Mouse (Mus musculus): ENCODE measurements around the gene Plekhm1. TPM values are rescaled to one million over a fixed set of nuclear protein-coding genes. Genes with fewer than 3 reads are reported as not detected.
A peak's percentile ranks its signal among the peaks of the same experiment; 100 is the strongest.
"Not testable (repeated sequence)": the region's sequence is repeated elsewhere in the genome, so short reads cannot be mapped to it uniquely, and the experiment has no call there.

The Plekhm1 gene
- total RNA-seq, 2 experiments from 2014 or later: 20.1 to 21.5 TPM

DNA sequence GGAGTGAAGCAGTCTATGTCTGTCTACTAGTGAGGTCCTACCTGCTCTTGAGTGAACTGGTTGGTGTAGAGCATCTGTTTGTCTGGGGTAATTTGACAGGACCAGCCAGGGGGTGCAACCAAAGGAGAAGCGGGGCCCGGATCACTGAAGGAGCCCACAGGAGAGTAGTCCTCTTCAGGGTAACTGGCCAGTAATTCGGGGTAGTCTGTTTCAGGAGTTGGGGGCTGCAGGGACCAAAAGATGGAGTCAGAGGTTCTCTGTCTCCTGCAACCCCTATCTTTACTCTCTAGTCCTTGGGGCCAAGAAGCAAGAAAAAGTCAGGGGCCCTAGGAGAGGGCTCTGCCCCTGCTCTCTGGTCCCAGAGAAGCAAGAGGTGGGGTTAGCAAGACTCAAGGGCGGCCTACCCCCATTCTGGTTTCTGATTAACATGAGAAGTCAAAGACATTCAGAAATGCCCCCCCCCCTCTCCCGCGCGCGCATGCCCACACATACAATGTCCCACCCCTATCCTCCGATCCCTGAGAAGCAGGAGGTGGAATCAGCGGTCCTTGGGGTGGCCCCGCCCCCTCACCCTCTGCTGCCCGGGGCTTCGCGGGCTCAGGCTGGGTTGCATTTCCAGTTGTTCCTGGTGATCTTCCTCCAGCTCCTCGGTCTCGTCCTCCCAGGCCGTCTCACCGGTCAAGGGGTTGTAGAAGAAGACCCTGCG, 72.9 kb downstream of the Plekhm1 start:
- DNase-seq: peak; percentile 52 to 74

- no peak for DNase-seq
Observed at GRCm38 (mm10) chr11:103338671-103339070, 73.8 kb downstream of the Plekhm1 start.

GRCm38 (mm10) chr11:103338119-103338518, 74.4 kb downstream of the Plekhm1 start:
- DNase-seq: no peak

- DNase-seq: no peak
Observed at GRCm38 (mm10) chr11:103337180-103337579, 75.3 kb downstream of the Plekhm1 start.

- DNase-seq: no peak
Observed at GRCm38 (mm10) chr11:103335561-103335960, 76.9 kb downstream of the Plekhm1 start.

- no peak for DNase-seq
Observed at GRCm38 (mm10) chr11:103334925-103335324, 77.6 kb downstream of the Plekhm1 start.

- peak; percentile 61 to 66 for DNase-seq
Observed at GRCm38 (mm10) chr11:103333719-103334398, 78.6 kb downstream of the Plekhm1 start.

DNA sequence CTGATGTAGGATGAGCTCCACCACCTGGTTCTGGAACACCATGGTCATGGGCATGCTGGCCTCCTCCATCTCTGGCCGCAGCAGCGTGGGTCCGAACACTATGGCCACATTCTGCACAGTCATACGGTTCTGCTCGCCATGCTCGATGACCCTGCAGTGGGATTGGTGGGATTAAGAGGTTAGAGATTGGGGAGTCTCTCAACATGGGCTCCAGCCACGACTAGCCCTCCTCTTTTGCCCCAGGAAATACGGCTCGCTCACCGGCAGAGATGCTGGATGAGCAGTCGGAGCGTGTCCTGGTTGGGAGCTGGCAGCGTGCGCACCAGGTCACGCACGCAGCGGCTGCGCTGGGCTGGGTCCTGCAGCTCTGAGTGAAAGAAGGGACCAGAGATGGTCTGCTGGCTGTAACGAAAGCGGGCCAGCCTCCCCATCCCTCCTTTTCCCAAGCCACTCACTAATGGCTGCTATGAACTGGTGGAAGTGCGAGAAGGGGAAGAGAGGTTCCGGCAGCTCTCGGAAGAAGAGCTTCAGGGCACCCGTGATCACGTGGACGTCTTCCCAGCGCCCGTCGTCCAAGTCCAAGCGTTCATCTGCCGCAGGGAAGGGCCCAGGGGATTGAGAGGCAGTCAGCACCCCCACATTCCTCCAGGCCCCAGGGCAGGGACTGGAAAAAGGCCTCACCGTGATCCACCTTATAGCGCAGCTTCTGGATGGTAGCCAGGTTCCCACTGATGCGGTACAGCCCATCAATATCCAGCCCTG, 79.4 kb downstream of the Plekhm1 start:
- DNase-seq: peak in 1 of 2 experiments; percentile 35

- DNase-seq: peak; percentile 82 to 90
Observed at GRCm38 (mm10) chr11:103332186-103332889, 80.1 kb downstream of the Plekhm1 start.

- no peak for DNase-seq
Observed at GRCm38 (mm10) chr11:103331502-103332185, 80.8 kb downstream of the Plekhm1 start.

DNA sequence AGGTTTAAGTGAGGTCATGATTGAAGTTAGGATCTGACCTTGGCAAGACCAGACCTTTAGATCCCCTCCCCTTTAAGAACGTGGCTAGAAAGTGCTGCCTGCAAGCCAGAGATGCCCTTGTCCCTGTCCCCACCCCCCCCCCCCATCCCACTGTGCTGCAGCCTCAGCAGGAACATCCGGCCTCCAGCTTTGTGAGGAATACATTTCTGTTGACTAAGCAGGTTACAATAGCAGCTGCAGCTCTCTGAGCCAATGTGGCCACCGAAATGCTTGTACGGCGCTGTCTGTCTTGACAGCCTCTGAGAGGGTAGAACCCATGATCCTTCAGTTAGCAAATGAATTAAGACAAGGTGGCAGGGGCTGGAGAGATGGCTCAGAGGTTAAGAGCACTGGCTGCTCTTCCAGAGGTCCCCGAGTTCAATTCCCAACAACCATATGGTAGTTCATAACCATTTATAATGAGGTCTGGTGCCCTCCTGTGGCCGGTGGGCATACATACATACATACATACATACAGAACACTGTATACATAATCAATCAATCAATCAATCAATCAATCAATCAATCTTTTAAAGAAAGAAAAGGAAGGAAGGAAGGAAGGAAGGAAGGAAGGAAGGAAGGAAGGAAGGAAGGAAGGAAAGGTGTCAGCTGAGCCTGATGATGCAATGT, 81.7 kb downstream of the Plekhm1 start:
- DNase-seq: no peak

GRCm38 (mm10) chr11:103326950-103327349, 85.5 kb downstream of the Plekhm1 start:
- peak; percentile 77 to 79 for DNase-seq

- peak; percentile 68 to 86 for DNase-seq
Observed at GRCm38 (mm10) chr11:103325172-103325571, 87.3 kb downstream of the Plekhm1 start.

GRCm38 (mm10) chr11:103324723-103325122, 87.8 kb downstream of the Plekhm1 start:
- no peak for DNase-seq

- DNase-seq: not testable (repeated sequence)
Observed at GRCm38 (mm10) chr11:103322832-103323231, 89.7 kb downstream of the Plekhm1 start.

- no peak for DNase-seq
Observed at GRCm38 (mm10) chr11:103320646-103321045, 91.8 kb downstream of the Plekhm1 start.

- DNase-seq: no peak
Observed at GRCm38 (mm10) chr11:103320196-103320595, 92.3 kb downstream of the Plekhm1 start.

GRCm38 (mm10) chr11:103318042-103318441, 94.4 kb downstream of the Plekhm1 start:
- DNase-seq: no peak

- DNase-seq: no peak
Observed at GRCm38 (mm10) chr11:103315379-103315778, 97.1 kb downstream of the Plekhm1 start.

DNA sequence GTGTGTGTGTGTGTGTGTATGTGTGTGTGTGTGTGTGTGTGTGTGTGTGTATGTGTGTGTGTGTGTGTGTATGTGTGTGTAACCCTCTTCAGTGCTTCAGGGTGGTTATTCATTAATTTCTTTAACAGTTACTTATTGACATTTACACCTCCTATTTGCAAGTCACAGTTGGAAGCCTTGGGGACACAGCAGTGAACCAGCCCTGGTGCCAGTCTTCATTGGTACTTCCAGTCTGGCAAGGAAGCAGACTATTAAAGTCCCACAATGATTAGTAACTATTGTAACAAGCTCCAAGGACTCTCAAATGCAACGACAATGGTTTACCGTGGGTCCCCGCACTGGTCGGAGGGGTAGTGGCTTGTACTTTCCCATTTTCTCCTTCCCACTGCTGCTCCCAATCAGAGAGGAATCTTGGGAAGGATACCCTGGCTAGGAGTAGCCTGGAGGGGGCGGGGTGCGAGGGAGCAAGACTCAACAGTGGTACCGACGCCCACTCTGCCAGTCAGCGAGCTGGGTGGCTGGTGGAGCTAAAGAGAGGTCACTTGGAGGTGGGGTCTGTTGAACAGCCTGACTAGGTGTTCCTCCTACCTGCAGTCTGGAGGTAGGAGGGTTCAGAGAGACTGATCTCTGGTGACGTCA, 97.6 kb downstream of the Plekhm1 start:
- no peak for DNase-seq
